Mouse (Mus musculus) bone marrow macrophage, adult 2 months (primary cell): ENCODE results near the gene Map4k5. TPM values are rescaled to one million over a fixed set of nuclear protein-coding genes. Genes with fewer than 3 reads are reported as not detected.

Experiments used
- H3K27ac ChIP-seq: 2 replicates; pipeline ENCODE4 v1.5.1; 2012; ENCODE audit warnings: low read depth, low read length; ENCODE audit not compliant: insufficient read depth
- H3K4me1 ChIP-seq: 2 replicates; pipeline ENCODE4 v1.6.1; 2012; ENCODE audit warnings: low read length; ENCODE audit not compliant: control insufficient read depth, insufficient read depth
- H3K4me3 ChIP-seq: 2 replicates; pipeline ENCODE4 v1.5.1; 2012; ENCODE audit warnings: mild to moderate bottlenecking, low read length, moderate library complexity; ENCODE audit not compliant: insufficient read depth
- CTCF ChIP-seq: IDR thresholded peaks from 2 replicates; pipeline ENCODE4 v1.5.1; 2012; ENCODE audit warnings: low read depth, mild to moderate bottlenecking, low read length, moderate library complexity
- POLR2A ChIP-seq: IDR thresholded peaks from 2 replicates; pipeline ENCODE4 v1.6.1; 2012; ENCODE audit warnings: mild to moderate bottlenecking, low read depth, low read length, borderline replicate concordance
- polyA plus RNA-seq: library from polyadenylated mRNA; stranded (reverse); fragments of >200 nt; gene quantifications from 2 replicates; pipeline ENCODE4 v1.2.4, GENCODE M21; 2012; ENCODE audit not compliant: missing spikeins, insufficient read depth, insufficient read length

Gene Map4k5
- polyA plus RNA-seq, 1 experiment: 8.2 TPM

DNA sequence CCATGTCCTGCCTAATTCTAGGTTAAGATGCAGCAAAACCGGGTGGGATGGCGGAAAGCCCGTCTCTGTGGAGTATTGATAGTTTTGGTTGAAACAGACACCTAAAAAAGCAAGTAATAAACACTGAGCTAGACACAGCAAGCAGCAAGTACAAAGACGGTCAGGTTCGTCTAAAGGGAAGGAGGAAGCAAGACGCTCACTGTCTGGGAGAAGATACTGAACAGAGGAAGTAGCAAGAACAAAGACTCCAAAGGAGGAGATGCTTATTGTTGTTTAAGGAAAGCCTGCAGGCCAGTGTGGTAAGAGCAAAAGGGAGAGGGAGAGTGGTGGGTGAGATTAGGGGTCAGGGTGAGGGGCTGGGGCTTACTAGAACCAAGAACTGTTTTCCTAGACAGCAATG, 2.9 kb downstream of the Map4k5 start:
- peaks cover 21% of the 10 kb centered on the region for H3K4me1 ChIP-seq
- H3K27ac ChIP-seq: no peak overlapping the region
- TF ChIP-seq CTCF (no peak), POLR2A (no peak)
- H3K4me3 ChIP-seq: no peak overlapping the region

DNA sequence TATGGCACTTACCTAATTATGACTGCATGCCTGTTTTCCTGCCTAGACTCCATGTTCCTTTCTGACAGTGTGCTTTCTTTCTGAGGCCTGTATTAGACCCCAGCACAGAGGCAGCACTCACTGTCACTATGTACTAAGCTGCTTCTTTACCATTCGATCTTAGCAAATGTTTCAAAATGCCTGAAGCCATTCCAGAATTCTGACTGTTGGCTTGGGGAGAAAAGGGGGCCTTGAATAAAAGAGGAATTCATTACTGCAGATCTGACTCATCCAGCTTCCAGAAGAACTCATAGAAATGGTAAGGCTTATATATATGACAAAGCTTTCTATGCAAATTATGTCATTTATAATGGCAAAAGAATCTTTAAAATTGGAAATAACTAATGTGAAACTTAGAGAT, 4.7 kb downstream of the Map4k5 start:
- Histone ChIP-seq H3K27ac (no peak overlapping the region), H3K4me1 (peaks cover 27% of the 10 kb centered on the region), H3K4me3 (no peak overlapping the region)
- TF ChIP-seq CTCF: no peak
- no peak for TF ChIP-seq POLR2A

DNA sequence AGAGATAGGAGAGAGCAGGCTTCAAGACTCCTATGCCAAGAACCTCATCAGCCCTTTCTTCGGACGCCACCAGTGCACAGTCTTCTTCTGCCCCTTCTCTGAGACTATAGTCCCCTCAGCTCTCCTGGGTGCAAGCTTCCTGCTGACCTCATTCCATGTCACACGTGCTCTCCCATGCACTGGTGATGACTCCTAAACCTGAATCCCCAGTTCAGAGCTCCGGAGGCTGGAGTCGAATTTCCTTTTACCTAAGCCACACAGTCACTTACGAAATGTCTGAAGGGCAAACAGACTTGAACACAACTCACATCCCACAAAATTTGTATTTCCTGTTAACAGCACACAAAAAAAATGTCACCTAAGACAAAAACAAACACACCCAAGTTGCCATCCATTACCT, 5.2 kb downstream of the Map4k5 start:
- H3K4me1 ChIP-seq: peaks cover 27% of the 10 kb centered on the region
- H3K27ac ChIP-seq: no peak overlapping the region
- TF ChIP-seq CTCF: no peak
- H3K4me3 ChIP-seq: no peak overlapping the region

DNA sequence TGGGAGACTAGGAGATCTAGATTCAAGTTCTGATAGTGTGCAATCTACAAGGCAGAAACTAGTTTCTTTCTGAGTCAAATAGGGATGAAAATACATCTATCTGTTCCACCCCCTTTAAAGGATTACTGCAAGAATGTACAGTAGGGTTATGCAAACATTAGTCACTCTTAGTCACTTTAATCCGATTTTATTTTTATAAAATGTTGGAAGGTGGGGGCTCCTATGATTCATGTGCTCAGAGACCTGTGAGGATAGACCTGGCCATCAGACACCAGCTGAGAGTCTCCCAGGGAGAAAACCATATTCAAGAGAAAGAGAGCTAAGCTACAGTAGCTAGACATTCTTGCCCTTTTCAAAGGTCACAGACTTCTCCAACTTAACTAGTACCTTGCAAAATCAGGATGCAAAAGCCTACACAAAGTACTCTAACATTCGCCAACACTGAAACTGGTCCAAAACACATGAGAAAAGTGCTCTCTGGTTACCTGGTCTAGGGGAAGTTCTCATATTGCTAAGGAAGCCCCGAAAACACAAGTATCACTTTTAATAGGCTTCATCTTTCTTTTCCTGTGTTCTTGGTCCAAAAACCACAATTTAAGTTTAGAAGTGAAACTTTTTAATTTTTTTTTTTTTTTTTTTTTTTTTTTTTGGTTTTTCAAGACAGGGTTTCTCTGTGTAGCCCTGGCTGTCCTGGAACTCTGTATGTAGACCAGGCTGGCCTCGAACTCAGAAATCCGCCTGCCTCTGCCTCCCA, 7.7 kb downstream of the Map4k5 start:
- H3K4me3 ChIP-seq: no peak overlapping the region
- no peak for TF ChIP-seq POLR2A
- H3K4me1 ChIP-seq: peaks cover 22% of the 10 kb centered on the region
- H3K27ac ChIP-seq: no peak overlapping the region

DNA sequence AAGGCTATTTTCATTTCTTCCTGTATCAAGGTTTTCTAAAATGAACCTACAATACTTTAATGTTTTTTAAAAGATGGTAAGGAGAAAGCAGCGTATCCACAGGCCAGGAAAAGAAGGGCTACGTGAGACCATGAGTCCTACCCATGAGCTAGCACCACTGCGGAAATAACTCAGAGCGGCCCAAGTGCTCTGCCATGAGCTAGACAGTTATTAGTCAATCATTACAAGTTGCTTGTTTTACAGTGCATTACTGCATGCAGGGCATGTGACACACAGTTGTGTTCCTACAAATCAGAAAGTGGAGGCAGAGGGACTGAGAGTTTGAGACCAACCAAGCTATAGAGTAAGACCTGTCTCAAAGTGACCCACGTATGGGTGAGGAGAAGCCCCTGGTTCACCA, 8.9 kb downstream of the Map4k5 start:
- Histone ChIP-seq H3K4me3 (no peak overlapping the region), H3K27ac (no peak overlapping the region), H3K4me1 (peaks cover 17% of the 10 kb centered on the region)
- TF ChIP-seq CTCF (no peak), POLR2A (no peak)

DNA sequence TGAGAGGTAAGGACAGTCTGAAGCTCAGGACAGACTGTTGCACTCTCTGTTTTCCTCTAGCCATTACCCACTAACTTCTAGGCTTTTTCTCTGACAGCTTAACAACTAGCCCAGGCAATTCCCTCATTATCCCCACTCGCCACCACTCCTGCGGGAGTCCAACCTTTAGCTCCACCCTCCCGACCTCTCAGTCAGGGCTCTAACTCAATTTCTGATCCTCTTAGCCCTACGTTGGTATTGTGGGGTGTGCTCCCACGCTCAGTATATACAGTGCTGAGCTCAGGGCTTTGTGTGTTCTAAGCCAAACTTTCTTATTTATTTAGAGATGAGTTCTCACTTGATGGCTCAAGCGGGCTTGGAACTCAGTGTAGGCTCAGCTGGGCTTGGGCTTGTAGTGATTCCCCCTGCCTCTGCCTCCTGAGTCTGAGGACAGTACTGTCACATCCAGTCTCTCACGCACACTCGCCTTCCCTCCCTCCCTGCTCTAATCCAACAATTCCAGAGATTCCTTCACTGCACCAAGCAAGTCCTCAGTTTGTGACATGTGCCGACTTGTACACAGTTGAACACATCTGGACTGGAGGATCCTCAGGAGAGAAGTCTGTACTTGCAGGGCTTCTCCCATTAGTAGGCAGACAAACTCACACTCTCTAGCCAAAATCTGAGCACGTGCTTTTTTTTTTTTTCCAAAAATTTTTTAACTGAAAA, 11.6 kb downstream of the Map4k5 start:
- Histone ChIP-seq H3K27ac (no peak overlapping the region), H3K4me1 (peaks cover 9% of the 10 kb centered on the region; the same call in 1 of the 2 replicates), H3K4me3 (no peak overlapping the region)
- TF ChIP-seq CTCF: no peak
- no peak for TF ChIP-seq POLR2A

DNA sequence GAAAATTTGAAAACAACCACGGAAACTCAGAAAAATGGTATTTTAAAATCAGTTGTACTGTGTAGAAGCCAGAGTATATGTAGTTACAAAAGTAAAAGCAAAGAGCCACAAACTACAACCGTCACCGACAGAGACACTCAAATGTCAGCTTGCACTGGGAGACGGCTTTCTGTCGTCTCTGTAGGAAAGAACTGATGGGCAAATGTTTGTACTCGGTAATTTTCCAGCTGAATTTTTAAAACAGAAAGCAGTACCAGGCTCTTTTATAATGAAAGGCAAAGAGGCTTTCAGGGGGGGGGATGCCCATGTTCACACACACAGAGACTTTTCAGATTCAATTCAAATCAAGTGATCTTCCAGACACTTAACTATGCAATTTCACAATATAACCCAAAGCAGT, 13.3 kb downstream of the Map4k5 start:
- Histone ChIP-seq H3K4me3 (no peak overlapping the region), H3K27ac (no peak overlapping the region), H3K4me1 (peaks cover 4% of the 10 kb centered on the region; the same call in 1 of the 2 replicates)
- TF ChIP-seq POLR2A (no peak), CTCF (no peak)

DNA sequence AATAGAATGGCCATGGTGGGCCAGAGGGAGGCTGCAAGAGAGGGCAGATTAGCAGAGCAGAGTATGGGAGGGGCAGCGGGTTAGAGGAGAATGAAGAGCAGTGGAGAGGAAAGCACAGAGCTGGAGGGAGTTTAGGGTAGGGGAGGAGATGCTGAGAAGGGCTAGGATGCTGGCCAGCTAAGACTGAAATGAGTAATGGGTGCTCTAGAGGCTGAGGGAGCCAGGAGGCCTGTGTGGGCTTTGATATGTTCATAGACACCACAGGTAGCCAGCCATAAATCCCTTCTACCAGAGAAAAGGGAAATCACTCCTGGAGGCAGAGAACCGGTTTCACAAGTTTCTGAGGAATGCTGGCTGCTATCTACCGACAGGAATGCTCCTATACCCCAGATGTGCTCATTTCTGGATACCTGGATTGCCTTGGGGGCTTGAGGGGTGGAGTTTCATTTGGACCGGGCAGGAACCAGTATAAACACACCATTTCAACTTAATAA, 13.8 kb downstream of the Map4k5 start:
- no peak overlapping the region for H3K4me3 ChIP-seq
- H3K27ac ChIP-seq: no peak overlapping the region
- TF ChIP-seq CTCF (no peak), POLR2A (no peak)
- H3K4me1 ChIP-seq: peaks cover 3% of the 10 kb centered on the region; the same call in 1 of the 2 replicates

DNA sequence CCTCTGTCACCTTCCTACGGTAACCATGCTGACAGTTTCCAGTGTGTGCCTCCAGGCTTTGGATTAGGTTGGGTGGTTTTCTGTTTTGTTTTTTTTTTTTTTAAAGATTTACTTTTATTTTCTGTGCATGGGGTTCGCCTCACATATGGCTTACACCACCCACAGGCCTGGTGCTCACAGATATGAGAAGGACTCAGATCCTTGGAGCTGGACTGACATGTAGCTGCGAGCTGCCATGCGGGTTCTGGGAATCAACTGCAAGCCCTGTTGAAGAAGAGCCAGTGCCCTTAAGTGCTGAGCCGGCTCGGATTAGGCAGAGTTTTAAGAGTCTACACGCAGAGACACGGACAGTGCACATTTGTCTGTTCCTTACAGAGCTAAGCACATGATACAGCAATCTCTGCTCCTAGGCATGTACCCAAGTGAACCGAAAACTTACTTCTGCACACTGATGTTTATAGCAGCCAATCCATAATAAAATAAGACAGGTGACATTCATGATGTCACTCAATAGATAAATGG, 15.1 kb downstream of the Map4k5 start:
- Histone ChIP-seq H3K4me3 (no peak overlapping the region), H3K27ac (no peak overlapping the region), H3K4me1 (no peaks in the 10 kb centered on the region)
- TF ChIP-seq POLR2A (no peak), CTCF (no peak)

DNA sequence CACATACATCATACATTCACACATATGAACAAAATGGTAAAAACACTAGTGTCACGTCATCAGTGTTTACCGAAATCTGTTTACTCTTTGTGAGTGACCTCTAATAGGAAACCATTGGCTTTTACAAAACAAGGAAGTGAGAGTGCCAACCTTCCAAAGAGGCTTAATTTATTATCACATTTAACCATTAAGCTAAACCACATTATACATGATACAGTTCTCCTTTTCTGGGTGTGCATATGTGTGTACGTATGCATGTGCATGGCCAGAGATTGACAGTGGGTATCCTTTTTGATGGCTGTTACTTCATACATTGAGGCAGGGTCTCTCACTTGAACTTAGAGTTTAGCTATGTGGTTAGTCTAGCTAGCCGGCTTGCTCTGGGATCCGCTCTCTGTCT, 21.4 kb downstream of the Map4k5 start:
- peaks cover 11% of the 10 kb centered on the region for H3K4me1 ChIP-seq
- H3K27ac ChIP-seq: no peak overlapping the region
- no peak overlapping the region for H3K4me3 ChIP-seq
- TF ChIP-seq CTCF (no peak), POLR2A (no peak)
